Mouse (Mus musculus): ENCODE results near the gene Ptges.
"Not testable (repeated sequence)": the region's sequence is repeated elsewhere in the genome, so short reads cannot be mapped to it uniquely, and the experiment has no call there.

Ptges gene

DNA sequence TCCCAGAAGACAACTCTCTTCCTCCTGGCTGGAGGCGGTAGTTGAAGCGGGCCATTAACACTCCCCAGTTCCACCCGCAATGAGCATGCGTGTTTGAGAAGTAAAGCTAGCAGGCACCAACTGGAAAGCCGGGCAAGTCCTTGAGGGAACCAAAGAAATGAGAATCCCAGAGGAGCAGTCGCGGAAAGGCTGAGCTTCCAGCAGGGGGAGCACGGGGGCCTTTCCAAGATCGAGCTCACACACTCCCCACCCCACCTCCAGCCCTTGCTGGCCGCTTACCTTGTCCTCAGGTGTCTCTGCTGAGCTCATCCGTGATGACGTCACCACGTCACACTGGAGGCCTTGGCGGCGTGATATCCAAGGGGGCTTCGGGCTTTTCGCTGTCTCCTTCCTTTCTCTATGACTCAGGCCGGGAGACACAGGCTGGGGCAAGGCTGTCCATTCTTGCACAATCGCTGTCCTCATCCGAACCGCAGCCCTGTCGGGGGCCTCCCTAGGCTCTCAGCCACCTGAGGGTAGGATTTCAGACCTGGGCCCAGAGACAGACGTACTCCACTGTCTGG is at the start of gene Ptges:
TSS of gene Ptges (minus strand) at position 381 of the 563 bp plus-strand sequence.
- peak; percentile 84 for DNase-seq (ENCODE audit: low spot score)

GRCm38 (mm10) chr2:30967352-30968327 is 38.0 kb upstream of the Ptges start, which contains the start of gene Tor1a:
TSS of gene Tor1a (minus strand) at chr2:30967933.
- DNase-seq (ENCODE audit: low spot score) = peak; percentile 87

DNA sequence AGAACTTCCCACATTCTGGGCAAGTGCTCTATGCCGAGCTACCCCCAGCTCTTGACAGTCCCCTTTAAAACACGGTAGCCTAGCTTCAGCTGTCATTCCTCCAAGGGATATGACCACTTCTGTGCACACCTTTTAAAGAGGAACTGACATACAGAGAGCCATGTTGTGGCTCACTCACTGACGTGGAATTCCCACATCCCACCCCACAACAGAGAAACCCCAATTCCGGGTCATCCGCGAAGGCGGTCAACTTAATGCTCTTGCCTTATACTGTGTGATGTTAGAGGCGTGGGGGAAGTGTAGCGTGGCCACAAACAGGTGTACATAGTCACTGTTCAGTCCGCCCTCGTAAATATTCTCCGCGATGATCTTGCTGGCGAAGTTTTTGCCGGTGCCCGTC is 37.2 kb upstream of the Ptges start:
- DNase-seq (ENCODE audit: low spot score) = peak; percentile 28

DNA sequence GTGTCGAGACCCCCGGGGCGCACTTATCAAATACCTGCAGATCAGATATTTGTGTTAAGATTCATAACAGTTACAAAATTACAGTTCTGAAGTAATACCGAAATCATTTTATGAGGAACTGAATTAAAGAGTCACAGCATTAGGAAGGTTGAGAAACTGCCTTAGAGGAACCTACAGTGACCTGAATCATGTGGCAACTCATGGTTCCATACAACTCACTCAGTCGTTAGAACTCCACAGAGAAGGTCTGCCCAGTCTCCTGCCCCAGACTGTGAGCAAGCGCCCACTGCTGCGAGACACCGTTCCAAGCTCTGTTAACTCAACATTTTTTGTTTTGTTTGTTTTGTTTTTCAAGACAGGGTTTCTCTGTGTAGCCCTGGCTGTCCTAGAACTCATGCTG is 36.0 kb upstream of the Ptges start:
- DNase-seq (ENCODE audit: low spot score) = no peak

DNA sequence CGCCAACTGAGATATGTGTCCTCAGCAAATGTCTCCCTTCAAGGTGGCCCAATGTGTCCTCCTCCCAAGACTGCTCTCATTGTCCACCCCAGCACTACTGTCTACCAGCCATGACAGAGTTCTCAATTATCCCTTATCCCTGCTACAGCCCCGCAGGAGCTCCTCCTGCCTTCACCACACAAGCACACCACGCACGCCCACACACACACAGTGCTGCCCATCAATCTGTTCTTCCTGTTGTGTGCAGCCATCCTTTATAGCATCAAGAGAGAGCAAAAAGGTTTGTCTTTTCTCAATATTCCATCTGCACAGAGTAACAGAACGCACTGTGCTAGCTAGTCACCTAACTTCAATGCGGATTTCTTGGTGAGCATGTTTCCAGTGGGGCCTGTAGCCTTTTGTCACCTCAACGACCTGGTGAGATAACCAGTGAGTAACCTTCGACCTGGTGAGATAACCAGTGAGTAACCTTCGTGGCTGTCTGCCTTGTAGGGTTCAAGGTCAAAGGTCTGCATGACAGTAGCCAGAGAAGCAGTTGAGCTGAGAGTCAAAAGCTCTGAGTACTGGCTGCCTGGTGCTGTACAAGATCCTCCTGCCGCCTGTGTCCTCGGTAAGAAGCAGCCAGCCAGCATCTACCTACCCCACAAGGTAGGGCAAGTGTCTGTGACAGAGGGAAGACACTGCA is 33.0 kb upstream of the Ptges start:
- no peak for DNase-seq (ENCODE audit: low spot score)

GRCm38 (mm10) chr2:30959856-30960255 is 30.2 kb upstream of the Ptges start:
- no peak for DNase-seq (ENCODE audit: low spot score)

GRCm38 (mm10) chr2:30958726-30959125 is 29.1 kb upstream of the Ptges start:
- DNase-seq (ENCODE audit: low spot score) = no peak

DNA sequence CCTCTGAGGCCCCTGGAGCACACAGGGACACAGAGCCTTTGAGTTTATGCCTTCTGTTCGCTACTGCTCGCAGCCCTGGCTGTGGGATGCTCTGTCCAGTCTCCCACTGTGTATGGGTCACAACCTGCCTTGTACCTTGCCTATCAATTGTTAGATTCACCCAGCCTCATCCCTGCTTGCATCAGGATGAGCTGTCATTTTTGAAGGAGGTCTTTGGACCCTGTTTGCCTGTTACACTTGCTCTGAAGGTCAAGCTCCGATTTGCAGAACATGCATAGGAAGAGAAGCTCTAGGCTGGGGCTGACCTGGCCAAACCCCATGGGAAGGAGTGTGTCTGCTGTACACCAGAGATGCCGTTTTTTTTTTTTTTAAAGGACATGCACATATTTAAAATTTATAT is 27.8 kb upstream of the Ptges start:
- no peak for DNase-seq (ENCODE audit: low spot score)

- DNase-seq (ENCODE audit: low spot score) = no peak
These were observed 25.1 kb upstream of the Ptges start for GRCm38 (mm10) chr2:30954797-30955196.

- DNase-seq (ENCODE audit: low spot score) = peak; percentile 94
These were observed 23.3 kb upstream of the Ptges start, which contains the start of gene Tor1b for GRCm38 (mm10) chr2:30952824-30953490. TSS of gene Tor1b (plus strand) at chr2:30952959.

DNA sequence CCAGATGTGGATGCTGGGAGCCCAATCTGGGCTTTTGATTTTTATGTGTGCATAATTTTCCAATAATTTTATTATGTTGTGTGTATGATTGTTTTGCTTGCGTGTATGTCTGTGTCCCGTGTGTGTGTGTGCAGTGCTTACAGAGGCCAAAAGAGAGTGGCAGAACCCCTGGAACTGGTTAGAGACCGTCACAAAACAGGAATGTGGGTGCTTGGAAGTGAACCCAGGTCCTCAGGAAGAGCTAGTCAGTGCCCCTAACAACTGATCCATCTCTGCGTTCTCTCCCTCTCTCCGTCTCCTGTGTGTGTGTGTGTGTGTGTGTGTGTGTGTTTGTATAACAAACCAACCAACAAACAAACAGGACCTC is 22.8 kb upstream of the Ptges start:
- no peak for DNase-seq (ENCODE audit: low spot score)

DNA sequence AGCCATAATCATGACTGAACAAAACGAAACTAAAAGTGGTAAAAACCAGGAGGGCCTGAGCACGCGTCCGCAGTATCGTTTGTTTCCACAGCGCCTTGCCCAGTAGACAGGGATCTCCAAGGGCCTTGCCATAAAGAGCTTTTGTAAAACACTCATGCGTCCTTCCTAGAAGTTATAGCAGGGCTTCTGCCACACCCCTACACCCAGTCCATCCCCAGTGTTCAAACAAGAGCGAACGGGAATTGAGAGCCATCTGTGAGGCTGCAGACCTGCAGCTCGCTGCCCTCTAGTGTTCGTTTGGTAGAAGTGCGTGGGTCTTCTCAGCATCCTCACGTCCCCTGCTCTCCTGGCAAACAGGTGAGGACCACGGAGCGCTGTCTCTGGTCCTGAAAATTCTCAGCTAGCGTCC is 12.9 kb upstream of the Ptges start:
- peak; percentile 72 for DNase-seq (ENCODE audit: low spot score)

GRCm38 (mm10) chr2:30942116-30942515 is 12.5 kb upstream of the Ptges start:
- DNase-seq (ENCODE audit: low spot score) = not testable (repeated sequence)

GRCm38 (mm10) chr2:30941586-30941985 is 11.9 kb upstream of the Ptges start:
- no peak for DNase-seq (ENCODE audit: low spot score)

DNA sequence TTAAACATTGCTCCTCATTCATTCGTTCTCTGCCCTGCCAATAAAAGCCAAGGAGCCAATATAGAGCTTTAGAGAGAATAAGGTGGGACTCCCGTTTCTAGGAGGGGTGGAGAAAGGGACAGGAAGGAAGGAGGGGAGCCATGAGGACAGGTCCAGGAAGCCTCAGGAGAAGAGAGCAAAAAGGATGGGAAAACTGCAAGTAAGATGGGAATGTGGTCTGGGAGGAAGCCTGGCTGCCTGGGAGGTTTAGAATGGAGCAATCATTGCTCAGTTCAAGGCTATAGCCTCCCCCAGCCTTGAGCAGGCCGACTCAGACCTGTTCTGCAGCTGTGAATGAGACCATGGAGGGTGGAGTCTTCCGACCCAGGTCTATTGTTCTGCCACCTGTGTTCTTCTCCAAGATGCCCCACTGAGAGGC is 8.9 kb upstream of the Ptges start:
- DNase-seq (ENCODE audit: low spot score) = no peak

GRCm38 (mm10) chr2:30937731-30938130 is 8.1 kb upstream of the Ptges start:
- no peak for DNase-seq (ENCODE audit: low spot score)

GRCm38 (mm10) chr2:30936808-30937207 is 7.1 kb upstream of the Ptges start:
- no peak for DNase-seq (ENCODE audit: low spot score)

DNA sequence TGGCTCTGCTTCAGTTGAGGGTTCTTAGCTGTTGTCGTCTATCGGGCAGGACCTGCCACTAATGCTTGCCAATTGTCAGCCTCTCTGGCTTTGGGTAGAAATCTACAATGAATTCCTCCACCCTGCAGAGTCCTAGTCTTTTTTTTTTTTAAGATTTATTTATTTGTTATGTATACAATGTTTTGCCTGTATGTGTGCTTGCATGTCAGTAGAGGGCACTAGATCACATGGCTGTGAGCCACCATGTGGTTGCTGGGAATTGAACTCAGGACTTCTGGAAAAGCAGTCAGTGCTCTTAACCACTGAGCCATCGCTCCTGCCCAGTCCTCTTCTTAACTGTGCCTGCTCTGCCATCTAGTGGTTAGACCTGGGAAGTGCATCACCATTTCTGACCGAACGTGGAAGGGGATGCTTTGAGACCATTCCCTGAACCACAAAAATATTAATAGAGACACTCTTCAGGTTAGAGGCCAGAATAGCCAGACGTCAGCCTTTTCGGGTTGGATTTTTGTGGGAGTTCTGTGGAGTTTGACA is 4.3 kb upstream of the Ptges start:
- peak; percentile 89 for DNase-seq (ENCODE audit: low spot score)

- DNase-seq (ENCODE audit: low spot score) = no peak
These were observed 3.4 kb upstream of the Ptges start for GRCm38 (mm10) chr2:30933032-30933431.

DNA sequence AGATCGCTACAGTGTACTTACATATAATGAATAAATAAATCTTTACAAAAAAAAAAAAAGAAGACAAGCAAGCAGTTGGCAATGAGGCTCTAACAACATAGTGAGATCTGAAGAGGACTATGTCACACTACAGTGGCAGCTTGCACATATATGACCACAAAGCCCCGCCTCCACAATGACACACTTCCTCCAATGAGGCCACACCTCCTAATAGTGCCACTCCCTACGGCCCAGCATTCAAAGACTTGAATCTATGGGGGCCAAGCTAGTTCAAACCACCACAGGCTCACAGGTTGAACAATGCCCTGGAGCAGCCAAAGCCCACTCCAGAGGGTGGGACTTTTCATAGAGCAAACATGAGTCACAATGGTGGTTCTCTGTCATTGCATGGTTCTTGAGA is 2.3 kb upstream of the Ptges start:
- no peak for DNase-seq (ENCODE audit: low spot score)

- DNase-seq (ENCODE audit: low spot score) = not testable (repeated sequence)
These were observed 1.2 kb upstream of the Ptges start for GRCm38 (mm10) chr2:30930846-30931245.

Measured in adipocyte (in vitro differentiated cells).